Mouse (Mus musculus): Measurements from ENCODE around the gene Krt80. TPM values are rescaled to one million over a fixed set of nuclear protein-coding genes. Genes with fewer than 3 reads are reported as not detected.

The Krt80 gene
- total and polyA plus RNA-seq, 3 experiments: 0.20 TPM; not detected in 2

DNA sequence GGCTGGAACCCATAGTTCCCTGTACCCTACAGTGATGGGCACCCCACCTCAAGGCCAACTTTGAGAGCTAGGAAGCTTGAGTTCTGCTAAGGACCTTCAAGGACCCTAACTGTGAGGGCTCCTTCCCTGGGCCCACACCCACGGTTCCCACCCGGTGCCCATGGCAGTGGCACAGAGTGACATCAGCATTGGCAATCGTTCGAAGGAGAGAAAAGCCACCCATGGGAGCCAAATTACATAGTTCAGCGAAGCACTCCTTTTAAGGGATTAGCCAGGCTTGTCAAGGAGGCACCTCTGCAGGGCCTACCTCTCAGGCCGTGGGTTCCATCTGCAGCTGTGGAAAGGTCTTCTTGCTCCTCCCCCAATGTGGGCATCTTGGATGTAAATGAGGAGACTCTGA, 1.9 kb downstream of the Krt80 start:
- Histone ChIP-seq H3K27ac (ENCODE audit: insufficient read depth, low read depth) (no peak overlapping the region), H3K79me2 (replicated peaks; ENCODE audit: control insufficient read depth, extremely low read depth, insufficient read depth, poor library complexity, severe bottlenecking) (no peaks in the 10 kb centered on the region), H3K4me1 (ENCODE audit: control insufficient read depth in 1 of 2, insufficient read depth in 2 of 2) (peaks cover 0 to 30% of the 10 kb centered on the region in 2 experiments; a peak in 2 of 4 replicates), H3K36me3 (replicated peaks in 1 of 2; ENCODE audit: control insufficient read depth in 1 of 2, insufficient read depth in 1 of 2, low read length in 1 of 2) (no peaks in the 10 kb centered on the region), H3K9me3 (replicated peaks; ENCODE audit: low read length) (no peaks in the 10 kb centered on the region), H3K9ac (ENCODE audit: insufficient read depth, low read depth) (no peak overlapping the region), H3K4me2 (ENCODE audit: insufficient read depth, low read depth, poor library complexity, severe bottlenecking) (no peak overlapping the region), H3K4me3 (replicated peaks in 1 of 3; ENCODE audit: low read depth in 2 of 3, low read length in 2 of 3, poor library complexity in 1 of 3) (no peak overlapping the region), H3K27me3 (replicated peaks) (peaks cover 71% of the 10 kb centered on the region)
- dilution Hi-C loops (cut with MboI; ENCODE audit: extremely low pct_ligation_motif_present, extremely low pct_unique_long_range_greater_than_20kb, low sequenced_read_pairs): no loop called here
- DNase-seq (ENCODE audit: extremely low read depth): no peak
- in situ Hi-C loops (cut with MboI; ENCODE audit: low pct_ligation_motif_present, low pct_unique_long_range_greater_than_20kb, low sequenced_read_pairs): no loop called here
- TF ChIP-seq JUN (IDR thresholded peaks at IDR 0.05; ENCODE audit: insufficient read depth, low read depth, low read length) (no peak), CHD2 (IDR thresholded peaks at IDR 0.05; ENCODE audit: low read length) (no peak), PAX5 (IDR thresholded peaks at IDR 0.05; ENCODE audit: low read length) (no peak), GABPA (IDR thresholded peaks at IDR 0.05; ENCODE audit: insufficient replicate concordance, low read depth, low read length) (no peak), KAT2A (IDR thresholded peaks at IDR 0.05; ENCODE audit: insufficient replicate concordance, low read length) (no peak), ELF1 (IDR thresholded peaks at IDR 0.05; ENCODE audit: low read depth, low read length) (no peak), ETS1 (conservative IDR thresholded peaks at IDR 0.05; ENCODE audit: low read depth, low read length) (no peak), SMC3 (IDR thresholded peaks at IDR 0.05; ENCODE audit: low read depth, low read length) (no peak), MAZ (IDR thresholded peaks at IDR 0.05; ENCODE audit: low read depth, low read length) (no peak), MAX (IDR thresholded peaks at IDR 0.05; ENCODE audit: low read length) (no peak), RCOR1 (conservative IDR thresholded peaks at IDR 0.05; ENCODE audit: low read depth, low read length) (no peak), UBTF (IDR thresholded peaks at IDR 0.05; ENCODE audit: low read depth, low read length) (no peak)

DNA sequence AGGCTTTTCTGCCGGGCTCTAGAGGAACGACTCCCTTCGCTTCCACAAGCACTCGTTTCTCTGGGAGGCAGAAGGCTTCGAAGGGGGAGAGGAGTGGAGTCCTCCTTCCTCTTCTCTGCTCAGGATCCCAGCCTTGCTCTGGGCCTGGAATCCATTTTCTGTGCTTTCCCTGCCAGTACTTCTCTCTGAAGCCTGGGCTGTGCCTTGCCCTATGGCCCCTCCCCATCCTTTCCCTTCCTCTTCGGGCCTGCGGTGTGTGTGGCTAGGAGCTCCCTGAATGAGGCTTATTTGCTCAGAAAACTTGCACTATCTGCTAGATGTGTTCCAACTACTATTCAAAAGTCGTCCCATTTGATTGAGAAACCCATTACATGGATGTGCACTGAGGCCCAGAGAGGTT, 2.5 kb downstream of the Krt80 start:
- peaks cover 66% of the 10 kb centered on the region for H3K27me3 ChIP-seq (replicated peaks)
- no peak overlapping the region for H3K9ac ChIP-seq (ENCODE audit: insufficient read depth, low read depth)
- H3K36me3 ChIP-seq (replicated peaks in 1 of 2; ENCODE audit: control insufficient read depth in 1 of 2, insufficient read depth in 1 of 2, low read length in 1 of 2): no peaks in the 10 kb centered on the region
- H3K79me2 ChIP-seq (replicated peaks; ENCODE audit: control insufficient read depth, extremely low read depth, insufficient read depth, poor library complexity, severe bottlenecking): no peaks in the 10 kb centered on the region
- H3K27ac ChIP-seq (ENCODE audit: insufficient read depth, low read depth): no peak overlapping the region
- dilution Hi-C loops (cut with MboI; ENCODE audit: extremely low pct_ligation_motif_present, extremely low pct_unique_long_range_greater_than_20kb, low sequenced_read_pairs): no loop called here
- no peak overlapping the region for H3K4me3 ChIP-seq (replicated peaks in 1 of 3; ENCODE audit: low read depth in 2 of 3, low read length in 2 of 3, poor library complexity in 1 of 3)
- H3K4me2 ChIP-seq (ENCODE audit: insufficient read depth, low read depth, poor library complexity, severe bottlenecking): no peak overlapping the region
- no peak for DNase-seq (ENCODE audit: extremely low read depth)
- peaks cover 3 to 35% of the 10 kb centered on the region in 2 experiments for H3K4me1 ChIP-seq (ENCODE audit: control insufficient read depth in 1 of 2, insufficient read depth in 2 of 2)
- in situ Hi-C loops (cut with MboI; ENCODE audit: low pct_ligation_motif_present, low pct_unique_long_range_greater_than_20kb, low sequenced_read_pairs): no loop called here
- no peak for TF ChIP-seq NELFE (IDR thresholded peaks at IDR 0.05; ENCODE audit: low read depth, low read length)
- TF ChIP-seq MAX (IDR thresholded peaks at IDR 0.05; ENCODE audit: low read length): no peak
- no peak for TF ChIP-seq GABPA (IDR thresholded peaks at IDR 0.05; ENCODE audit: insufficient replicate concordance, low read depth, low read length)
- no peak for TF ChIP-seq KAT2A (IDR thresholded peaks at IDR 0.05; ENCODE audit: insufficient replicate concordance, low read length)
- TF ChIP-seq E2F4 (IDR thresholded peaks at IDR 0.05; ENCODE audit: insufficient replicate concordance, low read depth, low read length): no peak
- no peak for TF ChIP-seq EP300 (IDR thresholded peaks at IDR 0.05; ENCODE audit: low read length)
- no peak for TF ChIP-seq TBP (conservative IDR thresholded peaks at IDR 0.05; ENCODE audit: low read depth, low read length)
- no peak for TF ChIP-seq MEF2A (IDR thresholded peaks at IDR 0.05; ENCODE audit: borderline replicate concordance, low read depth, low read length)
- no peak for TF ChIP-seq USF1 (IDR thresholded peaks at IDR 0.05; ENCODE audit: low read depth, low read length)
- TF ChIP-seq IRF4 (IDR thresholded peaks at IDR 0.05; ENCODE audit: low read depth, low read length): no peak
- TF ChIP-seq ZC3H11A (IDR thresholded peaks at IDR 0.05; ENCODE audit: low read depth, low read length): no peak
- no peak for TF ChIP-seq ETS1 (conservative IDR thresholded peaks at IDR 0.05; ENCODE audit: low read depth, low read length)
- TF ChIP-seq UBTF (IDR thresholded peaks at IDR 0.05; ENCODE audit: low read depth, low read length): no peak
- no peak for TF ChIP-seq CTCF (conservative IDR thresholded peaks at IDR 0.05 in 1 of 2, IDR thresholded peaks at IDR 0.05 in 1 of 2; ENCODE audit: low read depth in 2 of 2, low read length in 2 of 2)
- TF ChIP-seq PAX5 (IDR thresholded peaks at IDR 0.05; ENCODE audit: low read length): no peak
- TF ChIP-seq ZKSCAN1 (IDR thresholded peaks at IDR 0.05; ENCODE audit: borderline replicate concordance, low read depth, low read length): no peak
- H3K9me3 ChIP-seq (replicated peaks; ENCODE audit: low read length): no peaks in the 10 kb centered on the region
